Mouse (Mus musculus): ENCODE results near the gene Mrs2. TPM values are rescaled to one million over a fixed set of nuclear protein-coding genes. Genes with fewer than 3 reads are reported as not detected.

Gene Mrs2
- polyA plus RNA-seq, 1 experiment from 2014 or later: 13.8 TPM

- Histone ChIP-seq H3K27ac (no peak within 1 kb of the TSS), H3K4me2 (peak within 1 kb of the TSS; percentile 8; the same call in 1 of the 2 replicates), H3K9ac (no peak within 1 kb of the TSS), H3K36me3 (ENCODE audit: poor library complexity, severe bottlenecking) (no peaks in the 10 kb centered on the region), H3K27me3 (0 out of 2 replicates have a peak, but pooled peaks cover 3% of the 10 kb centered on the region), H3K9me3 (replicated peaks) (no peaks in the 10 kb centered on the region), H3K4me3 (no peak within 1 kb of the TSS), H3K4me1 (peaks cover 17% of the 10 kb centered on the region)
- no peak for ATAC-seq
- 44% methylated on average over 17 of the region's 17 CpGs for WGBS
Measured at GRCm38 (mm10) chr13:24942512-24943282, 77.5 kb downstream of the Mrs2 start, which contains the start of gene Gpld1. Gene Gpld1 (plus strand): TSS chr13:24943152.

GRCm38 (mm10) chr13:24939472-24939871 is 80.7 kb downstream of the Mrs2 start:
- WGBS: 89% methylated on average over 9 of the region's 9 CpGs
- Histone ChIP-seq H3K9ac (no peak overlapping the region), H3K27me3 (0 out of 2 replicates have a peak, but pooled peaks cover 3% of the 10 kb centered on the region), H3K27ac (no peak overlapping the region), H3K36me3 (ENCODE audit: poor library complexity, severe bottlenecking) (no peaks in the 10 kb centered on the region), H3K4me1 (peaks cover 27% of the 10 kb centered on the region), H3K9me3 (replicated peaks) (no peaks in the 10 kb centered on the region), H3K4me2 (no peak overlapping the region), H3K4me3 (no peak overlapping the region)
- no peak for ATAC-seq

GRCm38 (mm10) chr13:24938683-24939082 is 81.5 kb downstream of the Mrs2 start:
- Histone ChIP-seq H3K9me3 (replicated peaks) (no peaks in the 10 kb centered on the region), H3K9ac (no peak overlapping the region), H3K27me3 (0 out of 2 replicates have a peak, but pooled peaks cover 3% of the 10 kb centered on the region), H3K4me2 (no peak overlapping the region), H3K4me1 (peaks cover 27% of the 10 kb centered on the region), H3K36me3 (ENCODE audit: poor library complexity, severe bottlenecking) (no peaks in the 10 kb centered on the region), H3K27ac (no peak overlapping the region), H3K4me3 (no peak overlapping the region)
- WGBS: 34% methylated on average over 9 of the region's 9 CpGs
- ATAC-seq: no peak

GRCm38 (mm10) chr13:24937839-24938166 is 82.4 kb downstream of the Mrs2 start:
- no peaks in the 10 kb centered on the region for H3K36me3 ChIP-seq (ENCODE audit: poor library complexity, severe bottlenecking)
- H3K4me2 ChIP-seq: peak overlapping the region; percentile 84
- 0 out of 2 replicates have a peak, but pooled peaks cover 3% of the 10 kb centered on the region for H3K27me3 ChIP-seq
- H3K9me3 ChIP-seq (replicated peaks): no peaks in the 10 kb centered on the region
- 16% methylated on average over 12 of the region's 12 CpGs for WGBS
- H3K9ac ChIP-seq: peak overlapping the region; percentile 92
- peak overlapping the region; percentile 89 for H3K4me3 ChIP-seq
- ATAC-seq: peak; percentile 46
- H3K27ac ChIP-seq: no peak overlapping the region
- H3K4me1 ChIP-seq: peaks cover 26% of the 10 kb centered on the region

Other genes starting within 250 kb of the Mrs2 start
- 27.8 and 28.4 TPM in 2 replicates for gene BC005537, start 218.7 kb downstream of the Mrs2 start, polyA plus RNA-seq (2015; fragmentation: Nextera tagmentation; extraction: Ambion mirVana)
- gene Acot13, start 188.8 kb downstream of the Mrs2 start, polyA plus RNA-seq (2015; fragmentation: Nextera tagmentation; extraction: Ambion mirVana): 63.6 and 66.5 TPM in 2 replicates
- gene Tdp2, start 188.7 kb downstream of the Mrs2 start, polyA plus RNA-seq (2015; fragmentation: Nextera tagmentation; extraction: Ambion mirVana): 58.3 TPM in 2 replicates
- 0.96 and 1.4 TPM in 2 replicates for gene D130043K22Rik, start 175.2 kb downstream of the Mrs2 start, polyA plus RNA-seq (2015; fragmentation: Nextera tagmentation; extraction: Ambion mirVana)
- gene Aldh5a1, start 82.7 kb downstream of the Mrs2 start, polyA plus RNA-seq (2015; fragmentation: Nextera tagmentation; extraction: Ambion mirVana): 6.2 and 7.5 TPM in 2 replicates
- gene Gpld1, start 77.2 kb downstream of the Mrs2 start, polyA plus RNA-seq (2015; fragmentation: Nextera tagmentation; extraction: Ambion mirVana): 0.27 and 0.47 TPM in 2 replicates
- 1.9 and 2.1 TPM in 2 replicates for gene Dcdc2a, start 35.6 kb upstream of the Mrs2 start, polyA plus RNA-seq (2015; fragmentation: Nextera tagmentation; extraction: Ambion mirVana)